Comparison of ENCODE assay signal across 8 mouse cellular contexts in the genomic region with DNA sequence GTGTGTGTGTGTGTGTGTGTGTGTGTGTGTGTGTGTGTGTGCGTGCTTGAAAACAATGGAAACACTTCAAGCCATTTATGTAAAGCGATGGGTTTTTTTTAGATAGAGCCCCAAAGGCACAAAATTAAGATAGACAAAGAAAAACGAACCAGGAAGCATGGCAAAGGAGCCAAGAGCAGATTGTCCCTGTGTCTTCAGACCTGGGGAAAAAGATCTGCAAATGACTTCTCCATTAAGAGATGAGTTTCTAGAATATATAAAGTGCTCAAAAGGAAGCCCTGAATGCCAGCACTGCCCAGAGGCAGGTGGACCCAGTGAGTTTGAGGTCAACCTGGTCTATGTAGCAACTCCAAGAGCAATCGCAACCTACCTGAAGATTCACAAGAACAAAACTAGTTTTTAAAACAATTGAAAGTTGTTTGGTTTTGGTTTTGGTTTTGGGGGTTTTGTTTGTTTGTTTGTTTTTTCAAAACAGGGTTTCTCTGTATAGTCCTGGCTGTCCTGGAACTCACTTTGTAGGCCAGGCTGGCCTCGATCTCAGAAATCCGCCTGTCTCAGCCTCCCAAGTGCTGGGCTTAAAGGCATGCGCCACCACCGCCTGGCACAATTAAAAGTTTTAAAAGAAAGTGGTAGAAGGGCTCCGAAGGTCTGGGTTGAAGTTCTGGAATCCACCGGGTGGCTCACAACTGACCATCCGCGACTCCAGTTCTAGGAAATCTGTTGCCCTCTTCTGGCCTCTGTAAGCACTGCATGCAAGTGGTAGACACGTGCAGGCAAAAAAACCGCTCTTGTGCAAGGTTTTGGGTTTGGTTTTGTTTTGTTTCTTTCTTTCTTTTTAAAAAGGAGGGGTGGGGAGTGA. TPM values are rescaled to one million over a fixed set of nuclear protein-coding genes. Genes with fewer than 3 reads are reported as not detected.
DNase-seq lines count a peak whose midpoint lies in the region; ATAC-seq and TF ChIP-seq lines count a peak whose summit lies in the region.

No protein-coding gene starts in this region.

- no peaks in the 10 kb centered on the region; the same call in 1 of the 2 replicates for H3K27me3 ChIP-seq in forebrain, embryonic 10.5 days (ENCODE audit: poor library complexity, severe bottlenecking)
- H3K27me3 ChIP-seq in forebrain, embryonic 12.5 days = no peaks in the 10 kb centered on the region
- no peaks in the 10 kb centered on the region for H3K27me3 ChIP-seq in liver, adult 2 months (ENCODE audit: control insufficient read depth, insufficient read depth, low read length)
- H3K27me3 ChIP-seq in liver, embryonic 11.5 days (replicated peaks; ENCODE audit: control insufficient read depth, insufficient read depth, low read length) = no peaks in the 10 kb centered on the region

- 0 out of 2 replicates have a peak, but pooled peaks cover 4% of the 10 kb centered on the region for H3K36me3 ChIP-seq in forebrain, embryonic 10.5 days (replicated peaks)
- no peaks in the 10 kb centered on the region for H3K36me3 ChIP-seq in forebrain, embryonic 12.5 days (replicated peaks)
- H3K36me3 ChIP-seq in liver, adult 2 months (ENCODE audit: control insufficient read depth, insufficient read depth, low read length) = no peaks in the 10 kb centered on the region
- no peaks in the 10 kb centered on the region for H3K36me3 ChIP-seq in liver, embryonic 11.5 days (ENCODE audit: control insufficient read depth, insufficient read depth, low read length)

- TF ChIP-seq POLR2A in liver, adult 2 months (IDR thresholded peaks at IDR 0.05; ENCODE audit: extremely low read depth, insufficient read depth, low read length) = no peak

- H3K27ac ChIP-seq in forebrain, embryonic 10.5 days = no peak overlapping the region
- no peak overlapping the region for H3K27ac ChIP-seq in forebrain, embryonic 12.5 days
- no peak overlapping the region for H3K27ac ChIP-seq in liver, adult 2 months (replicated peaks; ENCODE audit: insufficient read depth, low read depth, low read length)
- no peak overlapping the region for H3K27ac ChIP-seq in liver, embryonic 11.5 days (ENCODE audit: low read depth, low read length)

- H3K9me3 ChIP-seq in forebrain, embryonic 10.5 days = no peaks in the 10 kb centered on the region
- no peaks in the 10 kb centered on the region for H3K9me3 ChIP-seq in forebrain, embryonic 12.5 days
- H3K9me3 ChIP-seq in liver, embryonic 11.5 days (ENCODE audit: control insufficient read depth, low read length) = no peaks in the 10 kb centered on the region

- no peaks in the 10 kb centered on the region for H3K79me2 ChIP-seq in liver, adult 2 months (ENCODE audit: control insufficient read depth, insufficient read depth, low read length)

- no peak overlapping the region for H3K4me3 ChIP-seq in forebrain, embryonic 10.5 days
- H3K4me3 ChIP-seq in forebrain, embryonic 12.5 days (replicated peaks) = no peak overlapping the region
- no peak overlapping the region for H3K4me3 ChIP-seq in liver, adult 2 months (ENCODE audit: insufficient read depth, low read depth, low read length)
- H3K4me3 ChIP-seq in liver, embryonic 11.5 days (ENCODE audit: low read depth, low read length) = no peak overlapping the region

- peak; percentile 41 for DNase-seq in forebrain, embryonic 10.5 days (ENCODE audit: extremely low spot score, low spot score)
- peak; percentile 25 for DNase-seq in liver, adult 2 months (ENCODE audit: extremely low read depth, low read depth, low spot score)
- DNase-seq in liver, embryonic 11.5 days (ENCODE audit: low spot score) = no peak
- peak; percentile 64 for DNase-seq in adrenal gland, postnatal 10 days
- peak; percentile 39 for DNase-seq in gastrocnemius, postnatal 14 days
- DNase-seq in lung, postnatal 36 days = peak; percentile 81
- DNase-seq in urinary bladder, adult 18-20 months (ENCODE audit: low spot score in 2 of 2) = no peak

- H3K9ac ChIP-seq in forebrain, embryonic 12.5 days = no peak overlapping the region
- H3K9ac ChIP-seq in liver, adult 2 months (ENCODE audit: low read depth, low read length) = no peak overlapping the region
- H3K9ac ChIP-seq in liver, embryonic 11.5 days (ENCODE audit: low read depth, low read length) = no peak overlapping the region

- TF ChIP-seq CTCF in liver, adult 2 months (IDR thresholded peaks at IDR 0.05; ENCODE audit: low read depth, low read length) = peak; percentile 41; the same call in 1 of the 2 replicates

- no peaks in the 10 kb centered on the region for H3K4me1 ChIP-seq in forebrain, embryonic 10.5 days
- no peaks in the 10 kb centered on the region for H3K4me1 ChIP-seq in forebrain, embryonic 12.5 days
- no peaks in the 10 kb centered on the region for H3K4me1 ChIP-seq in liver, adult 2 months (ENCODE audit: control insufficient read depth, insufficient read depth, low read length)
- H3K4me1 ChIP-seq in liver, embryonic 11.5 days (replicated peaks; ENCODE audit: control insufficient read depth, insufficient read depth, low read length) = peaks cover 14% of the 10 kb centered on the region

- no peak for ATAC-seq in forebrain, embryonic 12.5 days (ENCODE audit: low FRiP score)
- no peak for ATAC-seq in liver, embryonic 11.5 days (replicated peaks; ENCODE audit: low FRiP score)

- H3K4me2 ChIP-seq in forebrain, embryonic 12.5 days = no peak overlapping the region
- H3K4me2 ChIP-seq in liver, embryonic 11.5 days = no peak overlapping the region

- WGBS in forebrain, embryonic 10.5 days = 70% methylated on average over 14 of the region's 14 CpGs
- WGBS in forebrain, embryonic 12.5 days = 65% methylated on average over 14 of the region's 14 CpGs
- WGBS in liver, adult 2 months = 77% methylated on average over 14 of the region's 14 CpGs
- 58% methylated on average over 14 of the region's 14 CpGs for WGBS in liver, embryonic 11.5 days

- intact Hi-C loops in gastrocnemius, postnatal 14 days (cut with DNase I; ENCODE audit: low total_unique reads) = no loop called here

RNA-seq across cellular contexts. Expression of a gene that starts 28.3 kb away (rescaled TPM):
- polyA plus RNA-seq in forebrain, embryonic 10.5 days (2016; fragmentation: Nextera tagmentation; extraction: Ambion mirVana) = 54.0 and 58.3 TPM in 2 replicates
- polyA plus RNA-seq in forebrain, embryonic 12.5 days (2016; fragmentation: Nextera tagmentation; extraction: Ambion mirVana) = 76.5 and 86.4 TPM in 2 replicates
- 24.6 and 27.7 TPM in 2 replicates for total RNA-seq in liver, adult 2 months (2014; rRNA removed)
- 18.2 and 19.8 TPM in 2 replicates for polyA plus RNA-seq in liver, adult 2 months (2012; rRNA removed)
- 56.0 and 56.7 TPM in 2 replicates for polyA plus RNA-seq in liver, embryonic 11.5 days (2014; fragmentation: Nextera tagmentation; extraction: Ambion mirVana)
- total RNA-seq in adrenal gland, postnatal 10 days (2021) = 10 to 100 TPM; 41.1 to 46.2 TPM
- 10 to 100 TPM; 29.4 to 29.8 TPM for total RNA-seq in gastrocnemius, postnatal 14 days (2021)

RNA-seq across cellular contexts. Expression of a gene that starts 52.9 kb away (rescaled TPM):
- 4.8 and 5.9 TPM in 2 replicates for polyA plus RNA-seq in forebrain, embryonic 10.5 days (2016; fragmentation: Nextera tagmentation; extraction: Ambion mirVana)
- polyA plus RNA-seq in forebrain, embryonic 12.5 days (2016; fragmentation: Nextera tagmentation; extraction: Ambion mirVana) = 5.2 and 6.5 TPM in 2 replicates
- 1.4 and 1.7 TPM in 2 replicates for total RNA-seq in liver, adult 2 months (2014; rRNA removed)
- 0.76 and 0.80 TPM in 2 replicates for polyA plus RNA-seq in liver, adult 2 months (2012; rRNA removed)
- 55.7 and 55.9 TPM in 2 replicates for polyA plus RNA-seq in liver, embryonic 11.5 days (2014; fragmentation: Nextera tagmentation; extraction: Ambion mirVana)
- total RNA-seq in adrenal gland, postnatal 10 days (2021) = 10 to 100 TPM; 18.5 to 19.1 TPM
- total RNA-seq in gastrocnemius, postnatal 14 days (2021) = 1 to 10 TPM; 6.2 to 7.4 TPM

Comparison
In these comparisons a context has a peak if more than half of its experiments do, and no peak if none do; other contexts are left out.
1. DNase-seq: peak in forebrain, embryonic 10.5 days (single experiment), liver, adult 2 months (single experiment), adrenal gland, postnatal 10 days (single experiment), gastrocnemius, postnatal 14 days (single experiment) and lung, postnatal 36 days (single experiment); none in liver, embryonic 11.5 days (single experiment) and urinary bladder, adult 18-20 months (0 of 2).